Mouse (Mus musculus) monocyte, adult 2 months (primary cell): ENCODE measurements around the gene Trim9.

Experiments
- DNase-seq, 2 experiments: peaks; one replicate each; pipeline ENCODE4 v3.0.0; 2022; ENCODE audit warnings: low spot score in 2 of 2, low read depth in 1 of 2

The Trim9 gene

DNA sequence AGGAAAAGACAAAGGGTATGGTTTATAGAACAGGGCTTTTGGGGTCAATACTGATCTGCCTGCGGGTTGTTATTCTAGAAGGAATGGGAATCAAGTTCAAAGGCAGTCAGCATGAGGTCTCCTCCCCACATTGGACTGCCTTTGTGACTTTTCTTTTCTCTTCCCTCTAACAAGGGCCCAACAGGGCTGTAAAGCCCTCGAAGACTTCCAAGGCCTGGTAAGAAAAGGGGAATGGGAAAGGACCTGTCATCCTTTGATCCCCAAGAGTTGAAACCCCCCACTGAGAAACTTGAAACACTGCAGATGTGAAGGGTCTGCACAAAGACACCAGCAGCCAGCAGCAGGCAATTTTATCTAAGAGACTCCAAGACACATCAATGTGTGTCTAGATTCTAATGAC, 21.0 kb downstream of the Trim9 start:
- no peak for DNase-seq

GRCm38 (mm10) chr12:70325826-70326225, 21.6 kb downstream of the Trim9 start:
- DNase-seq, result no peak

GRCm38 (mm10) chr12:70322790-70323189, 24.6 kb downstream of the Trim9 start:
- no peak for DNase-seq

DNA sequence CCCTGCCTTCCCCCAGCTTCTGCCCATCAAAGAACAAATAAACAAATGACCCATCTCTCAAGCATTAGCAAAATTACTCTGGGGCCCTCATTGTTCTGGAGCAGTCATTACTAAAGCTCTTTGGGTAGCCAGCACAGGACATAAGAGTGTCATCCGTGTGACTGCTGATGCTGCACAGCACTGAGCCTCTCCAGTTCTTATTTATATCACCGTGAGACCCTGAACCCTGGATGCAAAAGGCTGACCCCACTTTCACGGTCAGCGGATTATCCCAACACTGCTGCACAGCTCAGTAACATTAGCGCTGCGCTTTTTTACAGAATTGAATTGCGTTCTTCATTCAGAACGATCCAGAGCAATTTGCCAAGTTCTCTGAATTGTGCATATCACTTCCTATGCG, 31.3 kb downstream of the Trim9 start:
- no peak for DNase-seq

DNA sequence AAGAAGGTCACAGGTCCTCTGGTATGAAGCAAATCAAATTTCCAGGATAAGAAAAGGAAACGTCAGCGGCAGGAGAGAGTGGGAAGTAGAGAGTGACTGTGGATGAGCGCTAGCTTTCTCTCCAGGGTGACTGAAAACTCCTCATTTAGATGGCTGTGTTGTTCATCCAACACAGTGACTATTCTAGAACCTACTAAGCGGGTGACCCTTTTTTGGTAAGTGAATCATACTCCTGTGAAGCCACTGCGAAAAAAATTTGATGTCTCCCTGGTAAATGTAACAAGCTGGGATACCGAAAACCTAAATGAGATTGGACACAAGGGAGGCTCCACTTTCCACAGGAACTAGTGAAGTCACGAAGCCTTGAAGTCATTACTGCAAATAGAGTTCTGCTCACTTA, 39.5 kb downstream of the Trim9 start:
- DNase-seq, result no peak

DNA sequence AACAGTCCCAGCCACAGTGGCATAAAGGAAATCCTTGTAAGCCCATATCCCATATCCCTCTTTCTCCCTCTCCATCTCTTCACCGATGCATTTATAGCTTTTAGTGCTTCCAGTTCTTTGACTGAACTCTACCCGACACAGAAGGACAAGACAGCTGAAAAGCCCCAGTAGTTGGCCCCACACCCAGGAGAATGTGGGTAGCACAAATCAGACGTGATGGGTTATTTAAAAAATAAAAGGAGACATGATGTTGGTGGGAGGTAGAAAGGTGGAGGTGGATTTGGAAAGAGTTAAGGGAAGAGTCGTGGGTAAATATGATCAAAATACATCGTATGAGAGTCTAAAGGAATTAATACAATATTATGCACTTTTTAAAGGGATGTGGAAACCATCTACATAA, 40.4 kb downstream of the Trim9 start:
- no peak for DNase-seq

GRCm38 (mm10) chr12:70304014-70304413, 43.4 kb downstream of the Trim9 start:
- DNase-seq, result no peak

DNA sequence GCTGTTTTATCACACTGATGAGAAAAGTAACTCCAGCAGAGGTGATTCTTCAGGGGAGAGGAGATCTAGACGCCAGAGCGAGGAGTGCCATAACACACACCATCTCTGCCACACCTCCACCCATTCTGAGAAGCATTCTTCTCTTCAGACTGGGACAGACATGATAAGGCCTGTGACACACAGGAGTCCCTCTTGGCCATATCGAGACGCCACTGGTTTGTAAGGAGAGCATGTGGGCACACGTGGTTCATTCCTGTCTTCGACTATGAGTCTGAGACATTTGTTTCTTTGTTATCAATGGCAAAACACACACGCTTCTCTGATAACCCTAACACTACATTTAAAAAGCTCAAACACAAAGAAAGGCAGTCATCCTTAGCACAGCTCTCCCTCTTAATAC, 43.9 kb downstream of the Trim9 start:
- DNase-seq, result no peak

DNA sequence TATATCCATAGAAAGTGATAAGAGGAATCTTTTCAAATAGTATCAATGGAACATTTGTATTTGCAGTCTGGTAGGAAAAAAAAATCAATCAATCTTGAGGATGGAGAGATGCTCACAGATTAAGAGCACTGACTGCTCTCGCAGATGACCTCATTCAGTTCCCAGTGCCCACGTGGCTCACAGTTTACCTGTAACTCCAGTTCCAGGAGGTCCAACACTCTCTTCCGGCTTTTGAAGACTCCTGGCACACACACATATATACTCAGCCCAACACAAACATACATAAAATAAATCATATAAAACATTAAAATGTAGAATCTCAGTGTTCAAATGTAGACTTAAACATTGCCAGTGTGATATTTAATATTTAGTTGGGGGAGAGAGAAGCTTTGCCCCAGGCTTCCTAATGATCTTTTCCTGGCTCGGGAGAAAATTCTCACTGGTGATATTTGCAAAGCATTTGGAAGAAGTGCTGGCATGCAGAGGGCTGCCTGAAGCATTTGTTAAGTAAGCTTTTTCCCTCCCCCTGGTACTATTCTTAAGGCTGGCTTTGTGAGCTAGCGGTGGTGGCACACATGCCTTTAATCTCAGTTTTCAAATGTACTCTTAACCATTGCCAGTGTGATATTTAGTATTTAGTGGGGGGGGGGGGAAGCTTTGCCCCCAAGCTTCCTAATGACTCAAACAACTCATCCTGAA, 45.2 kb downstream of the Trim9 start:
- no peak for DNase-seq

GRCm38 (mm10) chr12:70293927-70294684, 53.3 kb downstream of the Trim9 start:
- DNase-seq, result no peak

DNA sequence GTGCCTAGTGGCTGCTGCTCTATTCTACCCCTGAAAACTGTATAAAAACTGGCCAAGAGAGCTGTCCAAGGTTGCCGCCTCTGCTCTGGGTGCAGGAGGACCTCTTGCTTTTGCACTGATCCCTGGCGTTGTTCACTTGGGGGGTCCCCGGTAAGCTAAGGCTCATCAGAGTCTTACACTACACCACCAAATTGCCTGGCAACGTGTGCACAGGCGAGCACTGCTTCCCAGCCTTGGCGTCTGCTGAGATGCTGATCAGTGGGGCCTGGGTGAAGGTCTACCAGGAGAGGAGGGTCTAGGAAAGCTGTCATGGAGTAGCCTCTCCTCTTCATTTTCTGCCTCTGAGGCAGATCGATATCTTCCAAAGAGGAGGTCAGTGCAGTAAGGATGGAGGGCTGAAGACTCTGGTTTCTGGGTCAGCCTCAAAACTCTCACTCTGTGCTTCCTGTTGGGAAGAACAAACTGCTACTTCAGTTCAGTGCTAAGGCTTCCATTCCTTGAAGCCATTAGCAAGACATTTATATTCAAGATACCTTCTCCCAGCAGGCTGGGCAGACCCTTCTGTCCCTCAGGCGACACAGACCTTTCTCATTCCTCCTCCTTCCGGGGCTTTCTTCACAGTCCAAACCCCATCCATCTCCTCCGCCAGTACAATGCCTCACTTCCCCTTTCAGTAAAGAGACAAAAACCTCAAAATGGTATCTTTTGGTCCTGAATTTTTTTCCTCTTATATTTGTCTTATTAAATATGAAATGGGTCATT, 54.1 kb downstream of the Trim9 start:
- no peak for DNase-seq

DNA sequence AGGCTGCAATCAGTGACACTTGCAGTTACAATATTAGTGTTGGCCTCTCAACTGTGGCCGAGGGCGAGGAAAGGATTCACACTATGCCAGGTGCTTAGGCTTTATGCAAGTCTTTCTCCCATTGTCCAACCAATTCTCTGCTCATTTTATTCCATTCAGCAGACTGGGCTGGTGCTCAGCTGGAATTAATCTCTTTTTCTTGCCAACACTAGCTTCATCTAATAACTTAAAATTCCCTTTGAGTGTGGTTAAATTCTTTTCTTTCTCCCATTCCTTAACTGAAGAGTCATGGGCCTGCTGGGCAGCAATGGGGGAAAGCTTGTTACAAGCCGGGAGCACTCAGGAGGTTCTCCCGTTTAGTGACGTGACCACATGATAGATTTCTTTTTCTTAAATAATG, 61.9 kb downstream of the Trim9 start:
- no peak for DNase-seq

- DNase-seq, result no peak
Measured at GRCm38 (mm10) chr12:70284979-70285378, 62.4 kb downstream of the Trim9 start.

- DNase-seq, result no peak
Measured at GRCm38 (mm10) chr12:70283116-70283731, 64.2 kb downstream of the Trim9 start.

DNA sequence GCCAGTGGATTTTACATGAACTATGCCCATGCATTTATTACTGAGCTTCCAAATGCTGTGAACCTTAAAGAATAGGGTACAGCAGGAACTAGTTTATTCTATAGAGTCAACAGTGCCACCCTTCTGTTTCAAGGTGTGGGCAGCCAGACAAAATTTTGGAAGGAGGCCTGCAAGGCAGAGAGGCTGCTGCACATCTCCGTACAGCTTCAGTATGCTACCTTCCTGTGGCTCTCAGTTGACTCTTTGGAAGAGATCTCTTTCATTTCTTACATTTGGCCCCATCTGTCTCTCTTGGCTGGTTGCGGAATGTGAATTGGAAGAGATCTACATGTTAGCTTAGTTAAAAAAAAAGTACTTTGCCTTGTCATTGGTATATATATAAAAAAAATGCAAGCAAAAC, 66.5 kb downstream of the Trim9 start:
- DNase-seq, result no peak

- DNase-seq, result no peak
Measured at GRCm38 (mm10) chr12:70280381-70280780, 67.0 kb downstream of the Trim9 start.

- no peak for DNase-seq
Measured at GRCm38 (mm10) chr12:70277071-70277939, 70.1 kb downstream of the Trim9 start.

DNA sequence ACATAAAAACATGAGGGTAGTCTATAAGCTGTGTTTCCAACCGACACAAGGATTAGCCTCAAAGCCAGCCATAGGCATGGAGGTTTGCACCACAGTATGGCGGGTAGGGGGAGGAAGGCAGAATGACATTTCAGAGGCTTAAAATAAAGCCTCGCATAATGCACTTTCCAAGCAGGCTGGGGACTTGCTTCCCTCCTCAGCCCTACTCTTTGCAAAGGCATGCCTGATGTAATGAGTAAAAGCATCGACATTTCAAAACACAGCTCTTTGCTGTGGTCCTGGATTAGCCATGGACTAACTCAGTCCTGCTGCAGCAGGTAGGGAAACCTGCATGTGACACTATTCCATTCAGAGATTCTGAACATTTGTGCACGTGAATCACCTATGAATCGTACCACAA, 77.7 kb downstream of the Trim9 start:
- no peak for DNase-seq

GRCm38 (mm10) chr12:70267314-70267713, 80.1 kb downstream of the Trim9 start:
- DNase-seq, result no peak

DNA sequence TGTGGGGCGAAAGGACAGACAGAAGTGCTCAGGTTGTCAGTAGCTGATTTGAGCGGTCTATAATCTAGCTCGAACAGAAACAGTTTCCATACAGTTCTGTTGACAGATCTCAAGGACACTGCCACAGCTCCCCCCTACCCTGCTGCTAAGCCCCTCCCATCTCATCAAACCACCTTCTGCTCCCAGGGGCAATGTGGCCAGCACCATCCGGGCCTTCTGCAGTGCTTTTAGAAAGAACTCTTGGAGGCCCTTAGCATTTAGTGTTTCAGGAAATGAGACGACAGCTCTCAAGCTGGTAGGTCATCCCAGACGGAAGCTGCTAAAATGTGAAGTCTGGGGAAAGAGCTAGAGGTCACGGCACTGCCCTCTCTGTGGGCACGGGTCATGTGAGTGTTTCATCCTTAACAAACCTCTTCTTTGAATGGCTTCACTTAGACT, 80.9 kb downstream of the Trim9 start:
- DNase-seq, result no peak

- DNase-seq, result no peak
Measured at GRCm38 (mm10) chr12:70263721-70264120, 83.7 kb downstream of the Trim9 start.
